Mouse (Mus musculus) forebrain, embryonic 11.5 days (tissue): ENCODE measurements around the gene Gnb1. TPM values are rescaled to one million over a fixed set of nuclear protein-coding genes. Genes with fewer than 3 reads are reported as not detected.
A peak's percentile ranks its signal among the peaks of the same experiment; 100 is the strongest.

Experiments used
- ATAC-seq: fragments of 200-750 bp; cut with Nextera tagmentation; replicated peaks from 2 replicates; pipeline ENCODE4 v1.8.0; 2017; ENCODE audit warnings: moderate TSS enrichment; ENCODE audit not compliant: low FRiP score
- DNase-seq: peaks from one replicate; pipeline ENCODE4 v3.0.0-alpha.2; 2017; ENCODE audit warnings: low spot score
- H3K27ac ChIP-seq: fragments of 300-500 bp; sonication (generic); 2 replicates; pipeline ENCODE4 v1.5.1; 2014; ENCODE audit warnings: low read depth, low read length
- H3K27me3 ChIP-seq: fragments of 300-500 bp; sonication (generic); 2 replicates; pipeline ENCODE4 v1.6.1; 2014; ENCODE audit warnings: mild to moderate bottlenecking, low read length, mixed read lengths; ENCODE audit not compliant: control insufficient read depth, insufficient read depth
- H3K36me3 ChIP-seq: fragments of 300-500 bp; sonication (generic); 2 replicates; pipeline ENCODE4 v1.6.1; 2014; ENCODE audit warnings: mild to moderate bottlenecking, low read length, moderate library complexity, mixed read lengths; ENCODE audit not compliant: control insufficient read depth, insufficient read depth
- H3K4me1 ChIP-seq: fragments of 300-500 bp; sonication (generic); replicated peaks from 2 replicates; pipeline ENCODE4 v1.6.1; 2014; ENCODE audit warnings: low read length, mixed read lengths; ENCODE audit not compliant: control insufficient read depth, insufficient read depth
- H3K4me2 ChIP-seq: fragments of 300-500 bp; sonication (generic); 2 replicates; pipeline ENCODE4 v1.6.1; 2014; ENCODE audit warnings: low read depth, mild to moderate bottlenecking, low read length, moderate library complexity, mixed read lengths; ENCODE audit not compliant: severe bottlenecking
- H3K4me3 ChIP-seq: fragments of 300-500 bp; sonication (generic); 2 replicates; pipeline ENCODE4 v1.5.1; 2014; ENCODE audit warnings: low read depth, low read length
- H3K9ac ChIP-seq: fragments of 300-500 bp; sonication (generic); 2 replicates; pipeline ENCODE4 v1.6.1; 2014; ENCODE audit warnings: low read length
- H3K9me3 ChIP-seq: fragments of 300-500 bp; sonication (generic); 2 replicates; pipeline ENCODE4 v1.6.1; 2016; ENCODE audit warnings: low read length, mixed read lengths; ENCODE audit not compliant: control insufficient read depth
- WGBS: fragments of 180-500 bp; shearing (Covaris S2); extraction: QIAGEN DNeasy Blood & Tissue Kit; methylation state at CpG from one replicate; pipeline ENCODE4 v1.1.7; 2014; 5-methylcytosine and 5-hydroxymethylcytosine counted together
- polyA plus RNA-seq: library from polyadenylated mRNA; unstranded; fragments of >200 nt; fragmentation: Nextera tagmentation; extraction: Ambion mirVana; gene quantifications from 2 replicates; pipeline ENCODE4 v1.2.1, GENCODE M21; 2014

Gene Gnb1
- polyA plus RNA-seq, 1 experiment from 2014 or later = 745 TPM

DNA sequence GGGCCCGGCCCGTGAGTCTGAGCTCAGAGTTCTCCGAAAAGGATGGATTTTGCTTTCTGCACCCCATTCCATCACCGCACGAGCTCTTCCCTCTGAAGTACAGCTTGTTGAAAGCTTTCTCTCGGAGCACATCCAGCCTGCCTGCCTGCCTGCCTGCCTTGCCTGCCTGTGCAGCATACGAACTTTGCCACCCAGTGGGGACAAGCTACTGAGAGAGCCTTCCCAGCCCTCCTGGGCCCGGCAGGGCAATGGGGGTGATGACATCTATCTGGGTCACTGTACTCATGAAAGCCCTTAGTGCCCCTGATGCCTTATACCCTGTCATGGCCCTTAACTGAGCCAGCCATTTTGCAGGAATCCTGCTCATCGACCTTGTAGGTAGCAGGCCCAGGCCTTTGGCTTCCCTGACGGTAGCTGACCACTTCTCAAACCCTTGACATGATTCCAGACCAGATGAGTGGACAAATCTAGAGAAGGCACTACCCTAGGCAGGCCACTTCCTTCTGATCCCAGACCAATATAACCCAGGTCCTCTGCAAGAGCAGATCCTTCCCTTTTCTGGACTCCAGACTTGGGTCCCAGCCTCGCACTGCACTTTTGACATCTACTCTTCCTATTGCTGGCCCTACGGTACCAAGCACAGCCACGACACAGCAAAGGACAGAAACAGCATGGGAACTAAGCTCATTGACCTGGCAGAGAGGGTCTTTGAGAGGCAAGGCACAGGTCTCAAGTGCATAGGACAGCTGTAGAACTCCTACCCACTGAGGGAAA lies 23.7 kb upstream of the Gnb1 start:
- Histone ChIP-seq H3K4me3 (no peak overlapping the region), H3K4me1 (no peaks in the 10 kb centered on the region), H3K27ac (no peak overlapping the region), H3K27me3 (no peaks in the 10 kb centered on the region), H3K4me2 (no peak overlapping the region), H3K9me3 (no peaks in the 10 kb centered on the region), H3K36me3 (no peaks in the 10 kb centered on the region), H3K9ac (no peak overlapping the region)
- ATAC-seq (no peak), DNase-seq (no peak)
- WGBS = 84% methylated on average over 13 of the region's 13 CpGs

DNA sequence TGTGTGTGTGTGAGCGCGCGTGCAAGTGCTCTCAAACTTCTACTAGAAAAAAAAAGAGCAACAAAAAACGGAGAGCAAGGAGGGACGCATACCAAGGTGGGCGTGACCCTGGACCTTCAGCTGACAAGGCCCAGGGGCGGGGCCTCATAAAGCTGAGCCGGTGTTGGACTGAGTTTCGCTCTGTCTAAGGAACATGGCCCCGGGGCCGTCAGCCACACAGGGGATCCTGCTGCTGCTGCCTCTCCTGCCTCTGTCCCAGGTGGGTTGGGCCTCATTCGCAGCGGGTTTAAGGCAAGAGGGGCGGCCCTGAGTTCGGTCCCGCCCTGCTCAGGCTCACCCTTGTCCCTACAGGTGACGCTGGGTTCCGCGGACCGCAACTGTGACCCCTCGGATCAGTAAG lies 22.2 kb upstream of the Gnb1 start, which contains the start of gene Tmem52:
TSS of gene Tmem52 (plus strand) at position 163 of the 400 bp plus-strand sequence.
- 13% methylated on average over 21 of the region's 21 CpGs for WGBS
- no peak for ATAC-seq
- H3K27ac ChIP-seq = no peak within 1 kb of the TSS
- DNase-seq = peak; percentile 59
- no peaks in the 10 kb centered on the region for H3K27me3 ChIP-seq
- peak within 1 kb of the TSS; percentile 37 for H3K4me2 ChIP-seq
- peak within 1 kb of the TSS; percentile 32; the same call in 1 of the 2 replicates for H3K9ac ChIP-seq
- H3K4me3 ChIP-seq = no peak within 1 kb of the TSS
- no peaks in the 10 kb centered on the region for H3K36me3 ChIP-seq
- no peaks in the 10 kb centered on the region for H3K9me3 ChIP-seq
- H3K4me1 ChIP-seq = no peaks in the 10 kb centered on the region

DNA sequence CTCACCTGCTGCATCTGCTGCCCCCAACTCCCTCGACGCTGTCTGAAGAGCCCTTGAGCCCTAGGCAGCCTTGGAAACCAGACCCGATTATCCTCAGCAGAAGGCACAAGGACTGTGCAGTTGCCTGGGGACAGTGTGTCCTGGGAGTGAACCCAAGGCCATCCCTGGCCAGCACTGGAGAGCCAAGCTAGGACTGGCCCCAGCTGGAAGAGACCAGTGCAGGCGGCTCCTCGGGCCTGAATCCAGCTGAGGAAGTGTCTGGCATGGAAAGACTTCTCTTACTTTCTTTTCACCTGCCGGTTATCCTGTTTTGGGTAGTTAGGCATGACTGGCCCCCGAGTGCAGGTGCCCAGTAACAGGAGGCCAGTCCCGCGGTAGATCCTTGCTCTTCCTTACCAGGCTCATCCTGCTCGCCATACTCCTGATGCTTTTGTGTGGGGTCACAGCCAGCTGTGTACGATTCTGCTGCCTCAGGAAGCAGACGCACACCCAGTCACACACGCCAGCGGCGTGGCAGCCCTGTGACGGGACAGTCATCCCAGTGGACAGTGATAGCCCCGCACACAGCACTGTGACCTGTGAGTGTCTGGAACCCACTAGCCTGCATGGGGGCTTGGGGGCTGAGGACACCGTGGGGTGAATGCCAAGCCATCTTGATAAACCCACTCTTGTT lies 21.4 kb upstream of the Gnb1 start:
- Histone ChIP-seq H3K36me3 (no peaks in the 10 kb centered on the region), H3K9ac (no peak overlapping the region), H3K4me3 (no peak overlapping the region), H3K27ac (no peak overlapping the region), H3K27me3 (no peaks in the 10 kb centered on the region), H3K4me2 (peak overlapping the region; percentile 37), H3K9me3 (no peaks in the 10 kb centered on the region), H3K4me1 (no peaks in the 10 kb centered on the region)
- no peak for ATAC-seq
- DNase-seq = no peak
- WGBS = 83% methylated on average over 18 of the region's 18 CpGs

DNA sequence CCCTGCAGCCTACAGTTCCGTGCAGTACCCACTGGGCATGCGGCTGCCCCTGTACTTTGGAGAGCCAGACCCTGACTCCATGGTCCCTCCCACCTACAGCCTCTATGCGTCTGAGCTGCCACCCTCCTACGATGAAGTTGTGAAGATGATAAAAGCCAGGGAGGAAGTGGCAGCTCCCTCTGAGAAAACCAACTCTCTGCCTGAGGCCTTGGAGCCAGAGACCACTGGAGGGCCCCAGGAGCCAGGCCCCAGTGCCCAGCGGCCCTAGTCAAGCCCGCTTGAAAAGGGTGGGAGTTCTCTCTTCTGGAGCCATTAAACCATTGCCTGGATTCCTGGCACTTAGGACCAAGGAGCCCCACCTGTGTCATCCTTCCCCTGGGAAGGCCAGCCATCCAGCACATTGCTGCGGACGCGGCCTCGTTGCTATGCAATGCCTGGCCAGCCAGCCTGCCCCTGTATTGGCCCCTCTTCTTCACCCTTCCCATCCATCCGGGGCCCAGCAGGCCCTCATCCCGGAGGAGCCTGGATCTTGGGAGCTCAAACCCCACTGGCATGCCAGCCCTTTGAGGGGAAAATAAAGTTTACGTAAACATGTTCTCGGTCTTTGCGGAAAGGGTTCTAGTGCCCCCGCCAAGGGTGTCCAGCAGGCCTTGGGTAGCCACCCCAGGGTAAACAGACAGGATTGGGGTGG lies 20.8 kb upstream of the Gnb1 start:
- H3K36me3 ChIP-seq = no peaks in the 10 kb centered on the region
- H3K27me3 ChIP-seq = no peaks in the 10 kb centered on the region
- no peak overlapping the region for H3K4me2 ChIP-seq
- no peaks in the 10 kb centered on the region for H3K9me3 ChIP-seq
- H3K9ac ChIP-seq = no peak overlapping the region
- no peak overlapping the region for H3K4me3 ChIP-seq
- DNase-seq = no peak
- WGBS = 91% methylated on average over 16 of the region's 16 CpGs
- no peaks in the 10 kb centered on the region for H3K4me1 ChIP-seq
- ATAC-seq = no peak
- no peak overlapping the region for H3K27ac ChIP-seq

DNA sequence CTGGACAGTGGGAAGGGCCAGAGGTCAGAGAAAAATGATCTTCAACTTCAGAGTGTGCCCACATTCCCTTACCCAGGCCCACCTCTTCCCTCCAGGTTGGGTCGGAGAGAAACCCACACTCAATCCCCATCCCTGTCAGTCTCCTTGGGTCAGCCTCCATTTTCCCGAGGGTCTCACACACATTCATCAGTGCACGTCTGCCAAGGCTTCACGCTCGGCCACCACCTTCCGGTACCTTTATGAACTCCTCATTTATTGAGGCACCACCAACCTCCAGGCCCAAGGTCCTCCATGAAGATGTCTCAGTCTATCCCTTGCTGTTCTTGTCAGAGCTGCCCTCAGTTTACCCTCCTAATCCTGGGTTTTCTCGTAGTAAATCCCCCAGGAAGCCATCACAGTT lies 20.2 kb upstream of the Gnb1 start:
- Histone ChIP-seq H3K9me3 (no peaks in the 10 kb centered on the region), H3K4me2 (no peak overlapping the region), H3K27ac (no peak overlapping the region), H3K9ac (no peak overlapping the region), H3K4me1 (no peaks in the 10 kb centered on the region), H3K4me3 (no peak overlapping the region), H3K27me3 (no peaks in the 10 kb centered on the region), H3K36me3 (no peaks in the 10 kb centered on the region)
- no peak for DNase-seq
- WGBS = 86% methylated on average over 7 of the region's 7 CpGs
- no peak for ATAC-seq

DNA sequence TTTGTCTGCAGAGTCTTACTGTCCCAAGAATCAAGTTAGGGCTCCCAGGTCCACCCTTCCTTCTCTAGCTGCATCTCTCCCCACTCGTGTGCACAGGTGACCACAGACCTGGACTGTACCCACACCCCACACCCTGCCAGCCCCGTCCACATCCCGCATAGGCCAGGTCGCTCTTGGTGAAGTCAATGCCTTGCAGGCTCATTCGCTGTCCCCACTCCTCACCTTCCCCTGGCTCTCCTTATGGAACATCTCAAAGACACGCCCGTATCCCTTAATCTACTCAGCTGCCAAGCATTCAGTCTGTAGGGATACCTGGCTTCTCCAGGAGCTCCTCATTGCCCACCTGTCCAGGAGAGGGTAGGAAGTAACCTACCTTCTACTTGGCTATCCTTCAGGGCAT lies 19.8 kb upstream of the Gnb1 start:
- 84% methylated on average over 7 of the region's 7 CpGs for WGBS
- ATAC-seq = no peak
- H3K4me3 ChIP-seq = no peak overlapping the region
- H3K4me1 ChIP-seq = no peaks in the 10 kb centered on the region
- H3K9me3 ChIP-seq = no peaks in the 10 kb centered on the region
- H3K27ac ChIP-seq = no peak overlapping the region
- no peak overlapping the region for H3K9ac ChIP-seq
- H3K4me2 ChIP-seq = no peak overlapping the region
- H3K36me3 ChIP-seq = no peaks in the 10 kb centered on the region
- H3K27me3 ChIP-seq = no peaks in the 10 kb centered on the region
- DNase-seq = no peak

DNA sequence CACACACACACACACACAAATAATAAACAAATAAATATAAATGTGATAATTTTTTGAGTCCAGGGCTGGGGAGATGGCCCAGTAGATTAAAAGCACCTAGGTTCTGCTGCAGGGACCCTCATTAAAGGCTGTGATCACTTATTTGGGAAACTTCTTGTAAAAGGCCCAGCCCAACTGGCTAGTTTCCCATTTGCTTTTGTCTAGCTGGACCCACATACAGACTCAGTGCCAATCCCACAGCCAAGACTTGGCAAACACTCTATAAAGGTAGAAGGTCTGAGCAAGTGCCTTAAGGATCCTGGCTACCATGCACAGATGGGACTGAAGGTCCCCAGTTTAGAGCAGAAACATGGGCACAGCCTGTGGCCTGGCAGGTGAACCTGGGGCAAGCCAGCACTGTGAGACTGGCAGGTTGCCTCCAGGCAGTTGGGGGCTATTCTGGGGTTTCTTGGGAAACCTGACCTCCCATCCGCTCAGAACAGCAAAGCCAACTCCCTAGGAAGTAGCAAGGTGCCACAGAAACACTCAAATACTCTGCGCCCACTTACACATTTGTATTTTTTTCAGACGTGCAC lies 18.4 kb upstream of the Gnb1 start:
- no peaks in the 10 kb centered on the region for H3K4me1 ChIP-seq
- no peaks in the 10 kb centered on the region for H3K36me3 ChIP-seq
- H3K9ac ChIP-seq = no peak overlapping the region
- no peak overlapping the region for H3K4me2 ChIP-seq
- no peak for DNase-seq
- H3K27ac ChIP-seq = no peak overlapping the region
- no peak overlapping the region for H3K4me3 ChIP-seq
- no peak for ATAC-seq
- no peaks in the 10 kb centered on the region for H3K27me3 ChIP-seq
- whole genome bisulfite sequencing = 74% methylated on average over 3 of the region's 3 CpGs
- no peaks in the 10 kb centered on the region for H3K9me3 ChIP-seq

DNA sequence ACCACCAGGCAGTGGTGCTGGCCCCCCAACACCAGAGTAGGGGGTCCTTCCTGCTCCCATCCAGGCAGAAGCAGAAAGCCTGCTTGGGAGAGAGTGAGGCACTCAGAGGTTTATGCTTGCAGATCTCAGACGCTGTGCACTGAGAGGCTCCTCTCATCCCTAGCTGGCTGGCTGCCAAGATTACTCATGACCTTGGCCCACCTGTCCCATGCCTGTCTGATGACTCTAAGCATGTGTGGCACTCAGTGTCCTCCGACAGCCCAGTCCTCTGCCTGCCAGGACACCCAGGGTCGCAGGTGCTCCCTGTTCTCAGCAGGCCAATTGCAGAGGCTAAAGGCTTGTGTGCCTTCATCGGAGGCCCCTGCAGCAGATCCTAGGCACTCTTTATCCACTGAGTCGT lies 17.8 kb upstream of the Gnb1 start:
- Histone ChIP-seq H3K9ac (no peak overlapping the region), H3K9me3 (no peaks in the 10 kb centered on the region), H3K27ac (no peak overlapping the region), H3K4me2 (no peak overlapping the region), H3K27me3 (no peaks in the 10 kb centered on the region), H3K4me1 (no peaks in the 10 kb centered on the region), H3K4me3 (no peak overlapping the region), H3K36me3 (no peaks in the 10 kb centered on the region)
- DNase-seq (no peak), ATAC-seq (no peak)
- 79% methylated on average over 5 of the region's 5 CpGs for WGBS
